Mouse (Mus musculus): ENCODE data around the gene Cfl1. TPM values are rescaled to one million over a fixed set of nuclear protein-coding genes. Genes with fewer than 3 reads are reported as not detected.

Gene Cfl1
- total RNA-seq, 2 experiments from 2014 or later, result 274 to 350 TPM

DNA sequence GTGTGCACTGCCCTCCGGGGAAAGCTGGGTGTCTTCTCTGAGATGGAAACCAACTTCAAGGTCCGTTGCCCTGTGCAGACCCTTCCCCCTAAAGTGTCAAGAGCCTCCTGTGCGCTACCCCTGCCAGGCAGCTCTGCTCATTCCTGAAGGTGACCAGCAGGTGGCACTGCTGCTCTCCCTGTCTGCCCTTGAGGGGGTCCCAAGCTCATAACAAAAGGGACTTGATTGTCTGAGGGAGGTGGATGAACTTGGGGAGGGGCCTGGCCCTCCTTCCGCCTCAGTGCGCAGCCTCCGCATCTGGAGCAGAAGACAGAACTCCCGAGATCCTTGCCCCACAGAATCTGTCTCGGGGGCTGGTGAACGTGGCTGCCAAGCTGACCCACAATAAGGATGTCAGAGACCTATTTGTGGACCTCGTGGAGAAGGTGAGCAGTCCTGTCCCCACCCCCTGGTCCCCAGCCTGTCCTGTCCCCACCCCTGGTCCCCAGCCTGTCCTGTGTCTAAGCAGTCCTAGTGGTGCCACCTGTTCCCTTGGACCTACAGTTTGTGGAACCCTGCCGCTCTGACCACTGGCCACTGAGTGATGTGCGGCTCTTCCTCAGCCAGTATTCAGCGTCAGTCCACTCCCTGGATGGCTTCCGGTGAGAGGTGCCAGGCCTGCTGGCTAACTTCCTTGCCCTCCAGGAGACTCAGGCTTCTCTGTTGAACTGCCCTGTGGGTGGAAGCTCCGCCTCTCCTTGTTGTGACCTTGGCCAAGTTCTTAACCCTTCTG is 26.3 kb upstream of the Cfl1 start:
- intact Hi-C loops (cut with DNase I), result loop anchor here (2.0 kb wide), 1 partner anchor 23 kb away; no protein-coding TSS in a partner anchor
- DNase-seq, result peak; percentile 67 to 72

DNA sequence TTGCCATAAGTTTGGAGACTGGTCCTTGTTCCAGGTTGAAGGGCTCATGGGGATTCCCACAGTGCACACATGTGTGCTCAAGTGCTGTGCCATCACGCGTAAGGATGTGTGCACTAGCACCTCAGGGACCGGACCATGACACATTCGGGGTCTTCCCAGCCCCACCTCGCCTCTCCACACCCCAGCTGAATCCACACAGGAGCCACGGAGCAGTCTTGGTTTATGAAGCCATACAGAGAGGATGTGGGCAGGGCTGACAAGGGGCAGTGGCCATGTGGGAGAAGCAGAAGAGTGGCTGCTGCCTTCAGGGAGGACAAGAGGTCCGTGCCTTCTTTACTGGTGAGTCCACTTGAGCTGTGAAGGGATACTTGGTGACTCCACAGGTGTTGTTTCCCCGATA is 25.2 kb upstream of the Cfl1 start:
- intact Hi-C loops (cut with DNase I), result no loop called here
- DNase-seq, result no peak

DNA sequence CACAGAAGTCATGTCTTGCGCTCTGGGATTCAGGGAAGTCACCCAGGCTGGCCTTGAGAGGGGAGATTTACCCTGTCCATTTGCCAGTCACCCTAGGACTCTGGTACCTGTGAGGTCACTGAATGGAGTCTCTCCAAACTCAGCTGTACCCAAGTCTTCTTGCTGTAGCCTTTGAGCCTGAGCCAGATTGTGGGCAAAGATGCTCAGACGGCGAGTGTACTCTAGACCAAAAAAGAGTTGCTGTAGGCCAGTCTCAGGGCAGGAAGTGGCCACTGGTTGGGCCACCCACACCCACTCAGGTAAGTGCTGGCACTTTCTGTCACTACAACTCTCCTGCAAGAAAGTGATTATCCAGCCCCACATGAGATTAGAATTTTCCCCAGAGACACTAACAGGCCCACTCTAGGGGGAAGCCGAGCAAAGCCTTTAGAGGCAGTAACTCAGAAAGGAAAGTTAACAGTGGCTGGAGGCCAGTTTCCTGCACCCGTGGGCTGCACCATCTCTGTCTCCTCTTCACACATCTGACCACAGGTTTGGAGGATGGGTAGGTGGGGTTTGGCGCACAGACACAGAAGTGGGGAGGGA is 23.2 kb upstream of the Cfl1 start:
- no peak for DNase-seq
- intact Hi-C loops (cut with DNase I), result no loop called here

DNA sequence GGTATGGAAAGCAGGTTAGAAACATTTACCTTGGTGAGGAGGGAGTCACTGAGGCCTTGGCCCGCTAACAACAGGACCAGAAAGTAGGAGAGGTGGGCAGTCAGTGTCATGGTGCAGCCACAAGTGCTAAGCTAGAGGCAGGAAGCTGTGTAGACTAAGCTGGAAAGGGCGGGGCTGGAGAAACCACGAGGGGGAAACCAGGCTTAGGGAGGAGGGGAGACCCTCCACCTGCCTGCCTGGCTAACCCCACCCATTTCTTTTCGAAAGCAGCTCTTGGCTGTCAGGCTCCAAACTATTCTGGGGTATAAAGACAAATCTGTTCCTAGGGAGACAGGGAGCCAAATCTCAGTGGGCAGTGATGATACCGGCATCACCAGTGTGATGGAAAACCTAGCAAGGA is 21.9 kb upstream of the Cfl1 start, which contains the start of gene Ctsw:
Gene Ctsw (minus strand): TSS at position 134 of the 400 bp plus-strand sequence.
- DNase-seq, result no peak
- intact Hi-C loops (cut with DNase I), result no loop called here

DNA sequence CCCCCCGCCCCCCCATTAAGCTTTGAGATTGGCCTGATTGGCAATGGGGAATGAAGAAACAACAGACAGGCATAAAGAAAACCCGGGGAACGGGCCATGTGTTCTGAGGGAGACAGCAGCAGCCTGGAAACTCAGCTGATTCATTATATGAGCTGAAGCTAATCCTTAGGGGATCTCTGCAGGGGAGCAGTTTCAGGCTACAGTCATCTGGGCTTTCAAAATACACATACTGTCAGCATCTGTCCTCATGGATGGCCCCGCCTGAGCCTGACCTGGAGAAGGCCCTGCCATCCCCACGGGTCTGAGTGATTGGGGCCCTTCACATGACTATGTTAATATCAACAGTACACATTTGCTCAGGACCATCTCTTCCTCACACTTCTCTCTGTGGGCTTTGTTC is 18.4 kb upstream of the Cfl1 start:
- no peak for DNase-seq
- intact Hi-C loops (cut with DNase I), result no loop called here

DNA sequence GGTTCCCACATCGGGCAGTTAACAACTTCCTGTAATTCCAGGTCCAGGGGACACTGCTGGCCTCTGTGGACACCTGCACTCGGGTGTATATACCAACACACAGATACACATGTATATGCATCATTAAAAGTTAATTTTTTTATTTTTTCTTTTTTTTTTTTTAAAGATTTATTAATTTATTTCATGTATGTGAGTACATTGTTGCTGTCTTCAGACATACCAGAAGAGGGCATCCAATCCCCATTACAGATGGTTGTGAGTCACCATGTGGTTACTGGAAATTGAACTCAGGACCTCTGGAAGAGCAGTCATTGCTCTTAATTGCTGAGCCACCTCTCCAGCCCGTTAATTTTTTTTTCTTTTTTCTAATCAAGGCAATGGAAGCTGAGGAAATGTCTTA is 17.4 kb upstream of the Cfl1 start:
- no peak for DNase-seq
- intact Hi-C loops (cut with DNase I), result no loop called here

DNA sequence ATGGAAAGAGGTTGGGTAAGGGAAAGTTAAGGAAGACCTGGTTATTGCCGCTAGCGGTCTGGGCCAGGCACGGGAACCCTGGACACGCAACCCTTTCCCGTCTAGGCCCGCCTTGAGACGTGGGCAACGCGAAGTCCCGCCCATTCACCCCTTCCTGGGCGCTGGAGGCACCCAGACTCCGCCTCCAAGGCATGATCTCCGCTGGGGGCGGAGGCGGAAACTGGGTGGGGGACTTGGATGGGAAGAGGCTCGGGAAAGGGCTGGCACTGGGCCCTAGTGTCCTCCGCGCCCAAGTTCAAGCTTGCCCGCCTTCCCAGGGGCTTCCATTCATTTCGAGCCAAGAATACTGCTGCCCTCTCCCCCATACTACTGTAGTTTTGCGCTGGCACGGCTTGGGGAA is 16.5 kb upstream of the Cfl1 start, which contains the start of gene Efemp2:
Gene Efemp2 (plus strand): TSS at position 235 of the 400 bp plus-strand sequence.
- intact Hi-C loops (cut with DNase I), result no loop called here
- DNase-seq, result peak; percentile 82 to 84

DNA sequence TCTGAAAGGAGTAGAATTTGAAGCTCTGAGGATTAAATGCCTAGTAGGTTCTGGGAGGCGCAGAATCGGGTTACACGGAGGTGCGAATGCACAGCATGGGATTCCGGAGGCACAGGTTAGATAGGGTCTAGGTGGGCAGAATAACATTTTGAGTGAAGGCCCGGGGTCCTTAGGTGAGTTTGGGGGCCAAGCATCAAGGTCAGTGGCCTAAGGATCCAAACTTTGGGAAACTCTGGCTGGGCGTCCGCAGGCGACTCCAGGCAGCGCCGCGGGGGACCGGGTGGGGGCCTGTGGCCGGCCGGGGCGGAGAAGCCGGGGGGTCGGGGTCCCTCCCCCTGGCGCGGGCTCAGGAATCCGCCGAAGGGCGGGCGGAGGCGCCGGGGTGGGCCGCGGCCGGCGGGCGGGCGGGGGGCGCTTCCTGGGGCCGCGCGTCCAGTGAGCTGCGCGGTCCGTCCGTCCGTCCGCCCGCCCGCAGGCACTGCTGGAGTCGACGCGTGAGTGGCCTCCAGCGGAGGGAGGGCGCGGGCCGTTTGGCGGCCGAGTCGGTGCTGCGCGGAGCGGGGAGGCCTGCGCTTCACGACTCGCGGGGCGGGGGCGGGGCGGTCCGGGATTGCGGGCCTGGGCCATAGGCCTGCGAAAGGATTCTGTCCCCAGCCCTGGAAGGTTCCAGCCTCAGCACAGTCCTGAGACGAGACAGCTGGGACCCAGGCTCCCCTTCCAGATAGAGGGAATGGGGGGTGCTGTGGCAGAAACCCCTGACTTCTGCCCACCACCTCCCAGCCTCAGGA is 15.8 kb upstream of the Cfl1 start:
- intact Hi-C loops (cut with DNase I), result no loop called here
- peak; percentile 68 to 71 for DNase-seq

DNA sequence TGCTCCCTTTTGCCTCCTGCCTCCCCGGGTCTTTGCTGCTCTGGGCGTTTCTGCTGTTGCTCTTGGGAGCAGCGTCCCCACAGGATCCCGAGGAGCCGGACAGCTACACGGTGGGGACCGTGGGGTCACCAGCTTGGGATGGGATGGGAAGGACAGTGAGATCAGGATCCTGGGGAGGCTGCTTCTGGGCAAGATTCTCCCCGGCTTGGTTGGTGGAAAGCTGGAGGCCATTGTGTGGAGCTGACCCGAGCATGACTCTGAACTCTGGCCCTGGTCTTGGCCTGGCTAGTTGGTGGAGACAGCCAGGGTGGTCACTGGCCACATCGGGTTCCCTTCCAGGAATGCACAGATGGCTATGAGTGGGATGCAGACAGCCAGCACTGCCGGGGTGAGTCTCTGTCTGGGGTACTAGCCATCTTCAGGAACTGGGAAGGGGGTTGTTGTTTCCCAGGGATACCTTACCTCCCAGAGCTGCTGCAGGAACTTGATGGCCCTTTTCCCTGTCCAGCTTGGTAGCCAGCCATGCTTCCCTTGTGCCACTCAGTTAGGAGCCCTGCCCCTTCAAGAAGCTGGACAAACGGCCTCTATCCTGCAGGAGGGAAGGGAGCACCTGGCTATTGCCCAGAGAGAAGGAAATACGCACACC is 15.1 kb upstream of the Cfl1 start:
- intact Hi-C loops (cut with DNase I), result no loop called here
- no peak for DNase-seq

DNA sequence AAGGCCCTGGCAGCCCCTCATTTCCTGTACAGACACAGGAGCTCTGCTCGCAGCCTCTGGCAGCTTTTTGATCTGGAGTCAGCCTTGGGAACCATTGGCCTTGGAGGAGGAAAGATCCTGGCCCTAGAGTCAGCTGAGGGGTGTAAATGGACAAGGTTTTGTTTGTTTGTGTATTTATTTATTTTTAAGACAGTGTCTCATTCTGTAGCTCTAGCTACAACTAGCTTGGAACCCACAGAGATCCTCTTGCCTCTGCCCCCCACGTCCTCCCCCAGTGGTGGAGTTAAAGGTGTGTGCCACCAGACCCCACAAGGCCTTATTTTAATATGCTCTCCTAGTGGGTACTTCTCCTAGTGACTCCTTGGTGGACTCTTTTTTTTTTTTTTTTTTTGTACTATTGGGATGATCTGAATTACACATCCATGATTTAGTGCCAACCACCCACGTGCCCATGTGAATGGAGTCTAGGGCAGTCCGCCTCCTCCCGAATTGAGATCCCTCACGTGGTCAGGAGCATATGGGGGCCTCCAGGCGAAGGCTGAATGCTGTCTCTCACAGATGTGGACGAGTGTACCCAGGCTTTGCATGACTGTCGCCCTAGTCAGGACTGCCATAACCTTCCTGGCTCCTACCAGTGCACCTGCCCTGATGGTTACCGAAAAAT is 13.1 kb upstream of the Cfl1 start:
- intact Hi-C loops (cut with DNase I), result no loop called here
- no peak for DNase-seq

DNA sequence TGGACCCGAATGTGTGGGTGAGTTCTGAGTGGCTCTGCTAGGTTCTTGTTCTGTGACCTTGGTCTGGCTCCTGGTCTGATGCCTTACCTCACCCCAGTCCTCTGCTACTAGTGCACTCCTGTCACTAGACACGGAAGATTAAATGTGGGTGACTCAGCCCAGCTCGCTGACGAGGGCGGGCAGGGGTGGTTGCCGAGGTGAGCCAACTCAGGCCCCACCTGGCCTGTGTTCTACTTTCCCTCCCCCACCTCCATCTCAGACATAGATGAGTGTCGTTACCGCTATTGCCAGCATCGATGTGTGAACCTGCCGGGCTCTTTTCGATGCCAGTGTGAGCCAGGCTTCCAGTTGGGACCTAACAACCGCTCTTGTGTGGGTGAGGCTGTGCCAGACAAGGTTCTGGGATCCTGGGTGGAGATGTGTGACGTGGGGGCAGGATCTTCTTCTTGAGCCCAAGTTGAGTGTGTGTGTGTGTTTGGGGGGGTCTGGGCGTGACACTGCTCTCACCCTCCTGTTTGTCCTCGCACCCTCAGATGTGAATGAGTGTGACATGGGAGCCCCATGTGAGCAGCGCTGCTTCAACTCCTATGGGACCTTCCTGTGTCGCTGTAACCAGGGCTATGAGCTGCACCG is 12.5 kb upstream of the Cfl1 start:
- intact Hi-C loops (cut with DNase I), result no loop called here
- DNase-seq, result no peak

DNA sequence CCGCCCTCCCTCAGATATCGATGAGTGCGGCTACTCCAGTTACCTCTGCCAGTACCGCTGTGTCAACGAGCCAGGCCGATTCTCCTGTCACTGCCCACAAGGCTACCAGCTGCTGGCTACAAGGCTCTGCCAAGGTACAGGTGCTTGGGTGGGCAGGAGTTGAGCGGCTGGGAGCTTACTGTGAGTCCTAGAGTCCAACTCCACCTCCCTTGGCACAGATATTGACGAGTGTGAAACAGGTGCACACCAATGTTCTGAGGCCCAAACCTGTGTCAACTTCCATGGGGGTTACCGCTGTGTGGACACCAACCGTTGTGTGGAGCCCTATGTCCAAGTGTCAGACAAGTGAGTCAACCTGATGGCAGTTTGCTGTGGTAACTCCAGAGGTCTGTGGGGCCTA is 10.2 kb upstream of the Cfl1 start:
- DNase-seq, result no peak
- intact Hi-C loops (cut with DNase I), result no loop called here

DNA sequence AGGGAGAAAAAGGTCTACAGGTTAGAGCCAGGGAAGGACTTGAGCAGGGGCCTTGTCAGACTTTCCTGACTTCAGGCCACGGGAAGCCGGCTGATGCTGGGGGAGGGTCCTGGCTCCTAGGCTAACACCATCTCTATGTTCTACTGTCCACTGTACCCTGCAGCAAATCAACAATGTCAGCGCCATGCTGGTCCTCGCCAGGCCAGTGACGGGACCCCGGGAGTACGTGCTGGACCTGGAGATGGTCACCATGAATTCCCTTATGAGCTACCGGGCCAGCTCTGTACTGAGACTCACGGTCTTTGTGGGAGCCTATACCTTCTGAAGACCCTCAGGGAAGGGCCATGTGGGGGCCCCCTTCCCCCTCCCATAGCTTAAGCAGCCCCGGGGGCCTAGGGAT is 8.9 kb upstream of the Cfl1 start:
- intact Hi-C loops (cut with DNase I), result no loop called here
- DNase-seq, result no peak

DNA sequence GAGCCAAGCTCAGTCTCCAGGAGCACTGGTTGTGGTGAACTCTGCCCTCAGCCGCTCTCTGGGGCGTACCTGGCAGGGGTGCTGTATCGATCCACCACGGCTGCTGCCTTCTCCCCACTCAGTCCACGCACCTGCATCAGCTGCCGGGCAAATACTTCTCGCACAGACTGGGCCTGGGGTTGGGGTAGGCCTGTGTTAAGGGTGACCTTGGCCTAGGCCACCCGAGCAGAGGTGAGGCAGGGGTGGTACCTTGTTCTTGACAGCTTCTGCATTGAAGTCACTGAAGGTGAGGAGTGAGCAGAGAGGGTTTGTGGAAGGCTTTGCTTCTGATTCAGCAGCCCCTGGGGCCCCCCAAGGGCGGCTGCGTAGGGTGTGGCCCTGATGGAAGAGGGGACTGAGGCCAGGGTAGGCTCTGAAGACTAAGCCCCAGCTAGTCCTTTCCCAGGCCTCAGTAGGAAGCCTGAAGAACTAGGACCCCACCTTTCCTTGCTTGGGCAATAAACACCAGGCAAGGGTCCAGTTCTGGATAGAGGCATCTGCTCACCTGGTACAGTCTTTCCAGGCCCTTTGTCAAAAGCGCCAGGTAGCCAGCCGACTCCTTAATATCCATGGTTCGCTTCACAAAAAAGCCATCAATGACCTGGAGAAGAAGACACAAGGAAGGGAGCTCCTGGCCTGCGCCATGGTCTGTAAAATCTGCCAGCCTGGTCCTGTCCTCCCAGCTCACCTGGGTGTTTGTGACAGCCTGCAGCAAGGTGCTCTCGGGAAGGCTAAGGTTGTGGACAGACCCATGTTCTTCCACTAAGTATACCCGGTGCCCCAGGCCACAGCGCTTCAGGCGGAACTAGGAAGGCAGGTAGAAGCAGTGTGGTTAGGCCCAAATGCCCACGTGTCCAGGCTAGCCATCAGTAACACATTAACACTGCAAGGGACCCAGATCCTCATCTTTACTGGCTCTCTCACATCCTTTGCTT is 6.6 kb upstream of the Cfl1 start:
- intact Hi-C loops (cut with DNase I), result no loop called here

DNA sequence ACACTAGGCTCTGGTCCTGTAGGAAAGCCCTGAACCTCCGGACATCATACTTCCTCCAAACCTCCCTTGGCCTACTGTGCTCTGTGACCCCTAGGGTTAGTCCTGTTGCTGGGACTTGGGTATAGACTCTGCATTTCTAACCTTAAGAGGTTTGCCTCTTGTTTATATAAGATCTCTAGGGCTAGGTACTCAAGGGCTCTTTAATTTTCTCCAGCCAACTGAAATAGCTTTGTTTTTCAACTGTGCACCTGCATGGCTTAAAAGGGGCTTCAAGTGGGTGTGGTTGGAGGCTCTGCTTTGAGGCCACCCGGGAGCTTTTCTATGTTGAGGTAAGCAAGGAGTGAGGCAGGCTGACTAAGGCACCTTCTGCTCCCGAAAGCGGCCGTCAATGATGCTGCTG is 5.8 kb upstream of the Cfl1 start:
- DNase-seq, result no peak
- intact Hi-C loops (cut with DNase I), result no loop called here

More for the DNA sequence above, 6.6 kb upstream of the Cfl1 start:
- no peak for DNase-seq

DNA sequence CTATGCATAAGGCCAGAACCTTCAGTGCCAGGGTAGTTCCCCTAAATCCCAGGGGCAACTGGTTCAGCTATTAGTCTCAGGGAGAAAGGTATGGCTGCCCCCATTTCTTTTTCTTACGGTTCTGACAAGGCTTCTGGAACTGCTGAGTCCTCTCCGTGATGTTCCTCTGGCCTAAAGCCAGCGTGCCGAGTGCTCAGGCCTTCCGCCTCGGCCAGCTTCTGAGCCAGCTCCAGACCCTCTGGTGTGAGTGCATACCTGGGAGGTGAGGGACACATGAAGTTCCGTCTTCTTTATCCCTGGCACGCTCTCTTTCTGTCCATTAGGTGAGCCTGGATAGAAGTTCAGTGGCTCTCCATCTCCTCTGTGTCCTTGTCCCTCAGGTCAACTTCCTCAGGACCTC is 4.9 kb upstream of the Cfl1 start:
- intact Hi-C loops (cut with DNase I), result no loop called here
- DNase-seq, result no peak

DNA sequence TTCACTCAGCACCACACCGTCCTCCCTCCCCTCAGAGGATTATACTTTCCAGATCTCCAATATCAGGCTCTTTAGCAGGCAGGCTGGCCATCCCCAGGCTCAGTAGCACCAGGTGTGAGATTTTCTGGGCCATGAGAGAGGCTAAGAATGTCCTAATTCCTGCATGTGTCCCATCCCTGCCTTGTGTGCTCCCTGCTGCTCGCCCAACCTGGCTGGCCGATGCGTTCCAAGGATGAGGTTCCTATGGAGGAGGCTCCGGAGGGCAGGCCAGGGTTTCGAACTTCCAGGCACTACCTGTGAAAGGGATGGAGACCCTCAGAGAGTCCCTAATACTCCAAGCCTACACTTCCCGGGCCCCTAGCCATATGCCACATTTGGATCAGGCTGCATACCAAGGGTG is 4.4 kb upstream of the Cfl1 start:
- DNase-seq, result no peak
- intact Hi-C loops (cut with DNase I), result loop anchor here (2.0 kb wide), 2 partner anchors 23 to 51 kb away; no protein-coding TSS in a partner anchor

DNA sequence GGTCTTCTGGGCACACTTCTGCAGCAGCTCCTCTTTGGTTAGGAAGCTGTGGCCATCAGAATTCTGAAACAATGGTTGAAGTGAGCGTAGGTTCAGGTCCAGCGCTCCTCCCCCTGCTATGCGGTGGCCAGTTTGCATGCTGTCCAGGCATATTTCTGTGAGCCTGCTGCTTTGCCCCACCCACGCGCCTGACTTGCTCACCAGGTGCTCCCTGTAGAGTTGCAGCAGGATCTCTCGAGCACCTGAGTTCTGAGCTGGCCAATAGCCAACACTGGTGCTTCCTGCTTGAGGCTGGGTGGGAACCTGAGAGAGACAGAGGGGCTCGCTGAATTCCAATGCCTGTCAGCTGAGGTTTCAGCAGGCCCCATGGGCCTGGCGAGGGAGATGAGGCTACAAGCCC is 4.0 kb upstream of the Cfl1 start:
- intact Hi-C loops (cut with DNase I), result loop anchor here (2.0 kb wide), 2 partner anchors 23 to 51 kb away; no protein-coding TSS in a partner anchor
- no peak for DNase-seq

DNA sequence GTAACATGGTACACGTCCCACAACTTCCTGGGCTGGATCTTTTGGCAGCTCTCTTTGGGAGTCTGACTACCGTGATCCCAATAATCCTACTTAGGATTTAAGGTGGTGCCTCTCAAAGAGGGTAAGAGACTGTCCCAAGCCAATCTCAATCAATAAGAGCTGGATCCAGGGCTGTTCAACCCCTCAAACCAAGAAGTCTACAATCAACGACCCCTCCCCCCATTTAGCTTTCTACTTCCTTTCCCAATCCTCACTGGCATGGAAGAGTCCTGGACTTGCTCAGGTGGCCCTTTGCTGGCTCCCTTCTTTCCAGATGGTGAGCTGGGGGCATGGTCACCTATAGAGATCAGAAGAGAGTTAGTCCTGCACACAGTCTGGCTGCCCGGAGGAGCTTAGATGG is 3.5 kb upstream of the Cfl1 start:
- intact Hi-C loops (cut with DNase I), result loop anchor here (2.0 kb wide), 2 partner anchors 24 to 52 kb away; no protein-coding TSS in a partner anchor
- no peak for DNase-seq
